Mouse (Mus musculus): ENCODE data around the gene Gm11733. TPM values are rescaled to one million over a fixed set of nuclear protein-coding genes. Genes with fewer than 3 reads are reported as not detected.

Gm11733 gene
- total RNA-seq, 1 experiment from 2014 or later = not detected

GRCm38 (mm10) chr11:117476554-117477107 is 7.5 kb upstream of the Gm11733 start:
- ATAC-seq (replicated peaks; ENCODE audit: low read depth, poor library complexity, severe bottlenecking) = 0 out of 2 replicates have a peak, but pooled peaks have one; percentile 27

GRCm38 (mm10) chr11:117478271-117479006 is 5.7 kb upstream of the Gm11733 start:
- ATAC-seq (replicated peaks; ENCODE audit: low read depth, poor library complexity, severe bottlenecking) = no peak

- ATAC-seq (replicated peaks; ENCODE audit: low read depth, poor library complexity, severe bottlenecking) = no peak
Observed at GRCm38 (mm10) chr11:117479007-117479719, 5.0 kb upstream of the Gm11733 start.

GRCm38 (mm10) chr11:117479746-117480145 is 4.4 kb upstream of the Gm11733 start:
- no peak for ATAC-seq (replicated peaks; ENCODE audit: low read depth, poor library complexity, severe bottlenecking)

GRCm38 (mm10) chr11:117482300-117482676 is 1.9 kb upstream of the Gm11733 start:
- ATAC-seq (replicated peaks; ENCODE audit: low read depth, poor library complexity, severe bottlenecking) = 0 out of 2 replicates have a peak, but pooled peaks have one; percentile 1

GRCm38 (mm10) chr11:117482677-117483511 is 1.3 kb upstream of the Gm11733 start:
- ATAC-seq (replicated peaks; ENCODE audit: low read depth, poor library complexity, severe bottlenecking) = peak; percentile 69

- ATAC-seq (replicated peaks; ENCODE audit: low read depth, poor library complexity, severe bottlenecking) = no peak
Observed at GRCm38 (mm10) chr11:117491408-117492208, 7.4 kb downstream of the Gm11733 start.

- ATAC-seq (replicated peaks; ENCODE audit: low read depth, poor library complexity, severe bottlenecking) = no peak
Observed at GRCm38 (mm10) chr11:117492209-117492505, 8.0 kb downstream of the Gm11733 start.

GRCm38 (mm10) chr11:117496812-117497211 is 12.6 kb downstream of the Gm11733 start:
- no peak for ATAC-seq (replicated peaks; ENCODE audit: low read depth, poor library complexity, severe bottlenecking)

- no peak for ATAC-seq (replicated peaks; ENCODE audit: low read depth, poor library complexity, severe bottlenecking)
Observed at GRCm38 (mm10) chr11:117497256-117498136, 13.3 kb downstream of the Gm11733 start.

GRCm38 (mm10) chr11:117498137-117498511 is 14.0 kb downstream of the Gm11733 start:
- ATAC-seq (replicated peaks; ENCODE audit: low read depth, poor library complexity, severe bottlenecking) = no peak

- no peak for ATAC-seq (replicated peaks; ENCODE audit: low read depth, poor library complexity, severe bottlenecking)
Observed at GRCm38 (mm10) chr11:117508972-117509371, 24.8 kb downstream of the Gm11733 start.

GRCm38 (mm10) chr11:117515718-117516421 is 31.7 kb downstream of the Gm11733 start:
- ATAC-seq (replicated peaks; ENCODE audit: low read depth, poor library complexity, severe bottlenecking) = no peak

- no peak for ATAC-seq (replicated peaks; ENCODE audit: low read depth, poor library complexity, severe bottlenecking)
Observed at GRCm38 (mm10) chr11:117516422-117516796, 32.2 kb downstream of the Gm11733 start.

GRCm38 (mm10) chr11:117521906-117522780 is 38.0 kb downstream of the Gm11733 start:
- no peak for ATAC-seq (replicated peaks; ENCODE audit: low read depth, poor library complexity, severe bottlenecking)

- no peak for ATAC-seq (replicated peaks; ENCODE audit: low read depth, poor library complexity, severe bottlenecking)
Observed at GRCm38 (mm10) chr11:117522879-117523519, 38.8 kb downstream of the Gm11733 start.
